Mouse (Mus musculus): Measurements from ENCODE around the gene Adra1b.

- no peak for TF ChIP-seq CTCF (IDR thresholded peaks at IDR 0.05; ENCODE audit: borderline replicate concordance, control insufficient read depth, extremely low read depth, insufficient read depth, low read length, poor library complexity)
- TF ChIP-seq POLR2A (IDR thresholded peaks at IDR 0.05; ENCODE audit: control insufficient read depth, extremely low read depth, insufficient read depth, low read length, poor library complexity), result no peak
These were observed 35.0 kb upstream of the Adra1b start for GRCm38 (mm10) chr11:43936023-43936422.

All from thymus, adult 2 months (tissue).